Mouse (Mus musculus) cerebellum, postnatal 10 days (tissue): ENCODE data around the gene Gm49322.
A peak's percentile ranks its signal among the peaks of the same experiment; 100 is the strongest.
"Not testable (repeated sequence)": the region's sequence is repeated elsewhere in the genome, so short reads cannot be mapped to it uniquely, and the experiment has no call there.

Experiments used
- DNase-seq, 2 experiments: peaks; one replicate each; pipeline ENCODE4 v3.0.0; 2021; ENCODE audit warnings: mixed read lengths in 2 of 2

Gm49322 gene

GRCm38 (mm10) chr10:80605721-80606120, at the start of gene Gm49322:
Gene Gm49322, plus strand, starts transcription at chr10:80606021.
- DNase-seq = not testable (repeated sequence)

GRCm38 (mm10) chr10:80557346-80557965, 48.4 kb upstream of the Gm49322 start:
- peak; percentile 91 to 94 for DNase-seq

GRCm38 (mm10) chr10:80559431-80559830, 46.4 kb upstream of the Gm49322 start:
- DNase-seq = no peak

GRCm38 (mm10) chr10:80560621-80561020, 45.2 kb upstream of the Gm49322 start:
- no peak for DNase-seq

- peak; percentile 95 to 96 for DNase-seq
These were observed 44.5 kb upstream of the Gm49322 start, which contains the start of gene Rexo1 for GRCm38 (mm10) chr10:80561116-80561944. Gene Rexo1, minus strand, starts transcription at chr10:80561560.

- DNase-seq = peak; percentile 95 to 96
These were observed 39.3 kb upstream of the Gm49322 start for GRCm38 (mm10) chr10:80566375-80567092.

GRCm38 (mm10) chr10:80568876-80569275, 36.9 kb upstream of the Gm49322 start:
- DNase-seq = no peak

- peak; percentile 39 to 46 for DNase-seq
These were observed 36.2 kb upstream of the Gm49322 start for GRCm38 (mm10) chr10:80569664-80570066.

- DNase-seq = peak in 1 of 2 experiments; percentile 24
These were observed 35.4 kb upstream of the Gm49322 start for GRCm38 (mm10) chr10:80570419-80570818.

GRCm38 (mm10) chr10:80570871-80571836, 34.7 kb upstream of the Gm49322 start:
- DNase-seq = peak; percentile 84 to 87

GRCm38 (mm10) chr10:80572477-80572876, 33.3 kb upstream of the Gm49322 start:
- peak; percentile 36 to 49 for DNase-seq

- DNase-seq = peak; percentile 46 to 50
These were observed 31.9 kb upstream of the Gm49322 start for GRCm38 (mm10) chr10:80573944-80574343.

GRCm38 (mm10) chr10:80574896-80575295, 30.9 kb upstream of the Gm49322 start:
- no peak for DNase-seq

GRCm38 (mm10) chr10:80575925-80576324, 29.9 kb upstream of the Gm49322 start:
- DNase-seq = no peak

GRCm38 (mm10) chr10:80576351-80577194, 29.2 kb upstream of the Gm49322 start:
- DNase-seq = peak; percentile 72 to 73

- peak; percentile 89 to 94 for DNase-seq
These were observed 28.4 kb upstream of the Gm49322 start, which contains the start of gene Klf16 for GRCm38 (mm10) chr10:80577195-80578130. Gene Klf16, minus strand, starts transcription at chr10:80577321.

GRCm38 (mm10) chr10:80578131-80578750, 27.6 kb upstream of the Gm49322 start:
- peak; percentile 84 for DNase-seq

GRCm38 (mm10) chr10:80578911-80579310, 26.9 kb upstream of the Gm49322 start:
- DNase-seq = peak; percentile 74 to 78

- DNase-seq = no peak
These were observed 22.8 kb upstream of the Gm49322 start for GRCm38 (mm10) chr10:80583047-80583446.
